Mouse (Mus musculus): ENCODE measurements at regions not wholly inside any gene's neighbourhood (a gene's known extent, or its start where the extent isn't known, plus 50 kb on each side); places are given as distances from the start of the nearest gene placed in this dataset.

DNA sequence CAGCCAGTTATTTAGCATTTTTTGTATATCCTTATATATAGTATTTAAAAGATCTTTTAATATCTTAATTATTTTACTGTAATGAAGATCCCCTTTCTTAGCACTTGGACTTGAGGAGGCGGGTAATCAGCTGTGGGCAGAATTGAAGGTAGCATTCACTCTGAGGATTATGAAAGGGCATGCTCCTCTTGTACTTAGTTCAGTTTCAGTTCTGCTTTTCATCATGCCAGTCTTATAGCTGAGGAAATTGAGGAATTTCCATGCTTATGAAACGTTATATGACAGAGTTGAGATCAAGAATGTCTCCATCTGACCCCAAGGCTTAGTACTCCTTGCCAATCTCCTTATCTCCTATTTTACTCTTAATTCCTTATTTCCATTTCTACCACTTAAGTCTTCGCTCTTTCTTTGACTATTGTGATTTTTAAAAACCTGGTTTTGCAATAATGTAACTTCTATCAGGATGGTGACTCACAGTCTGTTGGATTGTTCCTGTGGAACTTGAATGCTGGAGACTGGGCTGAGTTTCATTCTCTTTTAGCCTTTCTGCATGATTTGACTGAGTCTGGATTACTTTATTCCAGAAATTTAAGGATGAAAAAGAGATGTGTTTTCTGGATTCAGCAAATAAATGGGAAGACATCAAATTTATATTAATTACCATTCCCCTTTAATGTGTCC is 133.6 kb downstream of the Papss1 start:
- 87% methylated on average over 3 of the region's 3 CpGs for WGBS
- H3K36me3 ChIP-seq (ENCODE audit: poor library complexity, severe bottlenecking), result no peaks in the 10 kb centered on the region
- H3K9me3 ChIP-seq (replicated peaks), result no peaks in the 10 kb centered on the region
- H3K4me1 ChIP-seq, result no peaks in the 10 kb centered on the region
- no peak overlapping the region for H3K4me2 ChIP-seq
- no peaks in the 10 kb centered on the region for H3K27me3 ChIP-seq
- no peak overlapping the region for H3K4me3 ChIP-seq
- no peak overlapping the region for H3K27ac ChIP-seq
- no peak overlapping the region for H3K9ac ChIP-seq
- ATAC-seq, result no peak

DNA sequence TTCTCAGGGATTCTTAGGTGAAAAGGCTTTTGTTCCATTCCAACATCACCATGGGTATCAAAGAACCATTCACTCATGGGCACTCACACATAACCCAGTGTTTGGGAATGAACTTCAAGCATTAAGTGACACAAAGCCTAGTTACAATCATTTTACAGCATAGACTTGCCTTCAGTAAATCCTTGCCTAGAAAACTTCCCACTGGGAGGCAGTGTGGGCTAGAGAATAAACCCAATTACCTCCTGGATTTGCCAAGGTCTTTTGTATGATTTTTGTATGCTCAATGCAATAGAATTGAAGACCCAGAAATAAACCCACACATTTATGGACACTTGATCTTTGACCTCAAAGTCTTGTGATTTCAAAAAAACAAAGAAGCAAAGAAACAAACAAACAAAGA is 138.6 kb downstream of the Papss1 start:
- no peaks in the 10 kb centered on the region for H3K4me1 ChIP-seq
- no peak for ATAC-seq
- no peaks in the 10 kb centered on the region for H3K9me3 ChIP-seq (replicated peaks)
- no peak overlapping the region for H3K4me2 ChIP-seq
- H3K36me3 ChIP-seq (ENCODE audit: poor library complexity, severe bottlenecking), result no peaks in the 10 kb centered on the region
- H3K27ac ChIP-seq, result no peak overlapping the region
- no peak overlapping the region for H3K4me3 ChIP-seq
- no peak overlapping the region for H3K9ac ChIP-seq
- no peaks in the 10 kb centered on the region for H3K27me3 ChIP-seq

DNA sequence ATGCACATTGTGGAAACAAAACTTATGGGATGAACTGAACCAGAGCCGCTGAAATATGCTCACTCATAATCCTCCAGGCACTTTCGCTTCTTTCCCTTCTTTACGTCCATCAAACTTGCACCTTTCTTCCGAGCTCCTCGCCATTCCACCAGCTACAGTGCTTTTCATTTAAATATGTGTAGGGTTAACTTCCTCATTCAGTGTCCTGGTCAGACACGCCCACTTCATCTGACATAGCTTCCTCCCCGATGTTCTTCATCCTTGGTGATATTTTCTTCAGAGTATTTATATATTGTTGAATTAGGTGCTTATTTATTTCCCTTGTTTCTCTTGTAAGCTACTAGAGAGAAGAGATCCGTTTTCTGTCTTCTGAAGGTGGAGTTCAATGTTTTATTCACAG is 149.0 kb downstream of the Papss1 start:
- ATAC-seq, result no peak
- 88% methylated on average over 8 of the region's 8 CpGs for WGBS
- no peak overlapping the region for H3K4me3 ChIP-seq
- H3K4me2 ChIP-seq, result no peak overlapping the region
- H3K4me1 ChIP-seq, result no peaks in the 10 kb centered on the region
- H3K9ac ChIP-seq, result no peak overlapping the region
- H3K36me3 ChIP-seq (ENCODE audit: poor library complexity, severe bottlenecking), result no peaks in the 10 kb centered on the region
- no peaks in the 10 kb centered on the region for H3K9me3 ChIP-seq (replicated peaks)
- no peak overlapping the region for H3K27ac ChIP-seq
- no peaks in the 10 kb centered on the region for H3K27me3 ChIP-seq

DNA sequence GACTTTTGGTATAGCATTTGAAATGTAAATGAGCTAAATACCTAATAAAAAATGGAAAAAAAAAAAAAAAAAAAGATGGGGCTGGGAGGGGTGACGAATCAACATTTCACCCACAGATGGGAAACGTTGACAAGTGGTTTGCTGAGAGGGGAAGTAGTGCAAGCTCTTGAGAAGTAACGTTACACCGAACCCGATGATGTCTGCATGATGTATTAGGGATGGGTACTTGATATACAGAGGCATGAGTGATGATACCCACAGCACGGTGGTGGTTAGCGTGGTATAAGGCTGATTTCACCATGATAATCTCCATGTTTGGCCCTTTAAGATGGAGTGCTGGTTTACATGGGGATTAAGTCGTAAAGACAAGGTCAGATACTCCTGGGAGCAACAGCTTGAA is 154.2 kb downstream of the Papss1 start:
- 91% methylated on average over 8 of the region's 8 CpGs for WGBS
- no peaks in the 10 kb centered on the region for H3K9me3 ChIP-seq (replicated peaks)
- no peaks in the 10 kb centered on the region for H3K4me1 ChIP-seq
- ATAC-seq, result no peak
- no peak overlapping the region for H3K4me2 ChIP-seq
- H3K36me3 ChIP-seq (ENCODE audit: poor library complexity, severe bottlenecking), result no peaks in the 10 kb centered on the region
- no peak overlapping the region for H3K9ac ChIP-seq
- H3K4me3 ChIP-seq, result no peak overlapping the region
- no peaks in the 10 kb centered on the region for H3K27me3 ChIP-seq
- H3K27ac ChIP-seq, result no peak overlapping the region

DNA sequence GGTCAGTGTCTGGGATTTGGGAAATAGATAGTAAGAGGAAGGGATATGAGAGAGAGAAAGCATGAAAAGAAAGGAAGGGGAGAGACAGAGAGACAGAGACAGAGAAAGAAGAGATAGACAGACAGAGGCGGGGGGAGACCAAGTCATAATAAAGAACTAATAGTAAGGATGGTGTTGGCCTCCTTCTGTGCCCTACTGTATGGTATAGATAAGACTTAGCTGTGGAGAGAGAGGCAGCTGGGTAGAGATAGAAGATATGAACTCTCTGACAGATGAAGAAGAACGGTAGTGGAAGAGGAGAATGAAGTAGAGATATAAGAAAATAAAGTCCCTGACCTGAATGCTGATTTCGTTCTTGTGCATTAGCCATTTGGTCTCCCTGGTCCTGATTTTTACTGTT is 164.1 kb downstream of the Papss1 start:
- no peak for ATAC-seq
- Histone ChIP-seq H3K4me1 (no peaks in the 10 kb centered on the region), H3K4me3 (no peak overlapping the region), H3K27ac (no peak overlapping the region), H3K9me3 (replicated peaks) (no peaks in the 10 kb centered on the region), H3K4me2 (no peak overlapping the region), H3K27me3 (no peaks in the 10 kb centered on the region), H3K36me3 (ENCODE audit: poor library complexity, severe bottlenecking) (no peaks in the 10 kb centered on the region), H3K9ac (no peak overlapping the region)
- WGBS, result 90% methylated on average over 3 of the region's 3 CpGs

DNA sequence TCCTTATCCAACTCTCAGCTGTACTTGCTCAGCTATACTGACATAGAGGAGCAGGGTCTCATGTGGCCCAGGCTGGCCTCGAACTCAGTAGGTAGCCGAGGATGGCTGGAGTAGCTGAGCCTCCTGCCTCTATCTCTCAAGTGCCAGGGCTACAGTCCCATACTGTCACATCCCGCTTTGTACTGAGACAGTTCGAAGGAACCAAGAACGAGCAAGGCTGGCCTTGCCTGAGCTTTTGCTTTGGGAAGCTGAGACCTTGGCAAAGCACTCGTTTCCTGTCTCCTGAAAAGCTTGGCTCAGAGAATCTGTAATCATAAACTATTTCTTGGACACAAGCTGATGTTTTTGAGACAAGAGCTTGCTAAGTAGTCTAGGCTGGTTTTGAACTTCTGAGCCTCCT is 169.7 kb downstream of the Papss1 start:
- WGBS, result 87% methylated on average over 6 of the region's 6 CpGs
- H3K27ac ChIP-seq, result no peak overlapping the region
- no peak overlapping the region for H3K4me3 ChIP-seq
- H3K27me3 ChIP-seq, result no peaks in the 10 kb centered on the region
- no peaks in the 10 kb centered on the region for H3K4me1 ChIP-seq
- no peaks in the 10 kb centered on the region for H3K9me3 ChIP-seq (replicated peaks)
- no peaks in the 10 kb centered on the region for H3K36me3 ChIP-seq (ENCODE audit: poor library complexity, severe bottlenecking)
- ATAC-seq, result no peak
- no peak overlapping the region for H3K9ac ChIP-seq
- H3K4me2 ChIP-seq, result no peak overlapping the region

DNA sequence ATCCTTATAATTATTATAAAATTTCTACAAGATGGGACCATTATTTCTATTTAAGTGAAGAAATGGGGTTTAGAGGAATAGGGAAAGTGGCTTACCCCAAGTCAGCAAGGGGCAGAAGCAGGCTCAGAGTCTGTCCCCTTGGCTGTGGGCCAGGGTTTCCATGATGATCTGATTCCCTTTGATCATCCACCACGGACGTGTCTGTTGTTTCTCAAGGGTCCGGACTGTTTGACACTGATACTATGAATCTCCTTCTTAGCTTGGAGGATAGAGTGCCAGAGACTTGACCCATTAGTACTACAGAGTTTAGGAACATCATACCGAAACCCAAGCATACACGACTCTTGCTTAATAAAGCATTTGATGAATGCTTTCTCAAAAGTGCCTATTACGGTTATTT is 172.9 kb downstream of the Papss1 start:
- no peak for ATAC-seq
- no peak overlapping the region for H3K4me2 ChIP-seq
- no peaks in the 10 kb centered on the region for H3K9me3 ChIP-seq (replicated peaks)
- H3K36me3 ChIP-seq (ENCODE audit: poor library complexity, severe bottlenecking), result no peaks in the 10 kb centered on the region
- H3K27me3 ChIP-seq, result no peaks in the 10 kb centered on the region
- H3K4me3 ChIP-seq, result no peak overlapping the region
- 70% methylated on average over 6 of the region's 6 CpGs for WGBS
- no peaks in the 10 kb centered on the region for H3K4me1 ChIP-seq
- H3K9ac ChIP-seq, result no peak overlapping the region
- no peak overlapping the region for H3K27ac ChIP-seq

DNA sequence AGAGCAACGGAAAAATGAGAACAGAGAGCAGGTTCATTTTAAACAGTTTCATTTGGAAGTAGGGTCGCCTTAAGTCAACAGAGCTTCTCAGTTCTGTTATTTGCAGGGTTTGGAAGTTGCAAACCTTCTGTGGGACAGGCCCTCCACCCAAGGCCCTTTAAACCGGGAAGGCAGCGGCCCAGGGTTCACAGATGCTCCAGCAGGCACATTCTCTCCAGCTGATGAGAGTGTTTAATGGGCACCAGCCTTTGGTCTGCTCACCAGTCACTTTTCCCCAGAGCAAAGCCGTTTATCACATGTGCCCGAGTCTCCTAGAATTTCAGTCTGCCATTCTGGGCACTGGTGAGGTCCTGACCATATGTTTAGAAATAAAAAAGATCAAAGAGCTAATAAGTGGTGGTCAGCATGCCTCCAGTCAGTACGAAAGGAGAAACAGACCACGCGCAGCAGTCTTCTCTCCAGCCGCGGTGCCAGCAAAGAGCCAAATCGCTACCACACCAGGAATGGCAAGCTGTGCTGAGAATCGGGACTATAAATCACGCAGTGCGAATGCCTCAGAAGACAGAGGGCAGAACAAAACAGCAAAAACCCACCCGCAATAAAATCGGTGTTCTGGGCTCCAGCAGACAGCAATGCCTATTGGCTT is 173.5 kb downstream of the Papss1 start:
- Histone ChIP-seq H3K27ac (no peak overlapping the region), H3K4me3 (no peak overlapping the region), H3K4me2 (no peak overlapping the region), H3K27me3 (no peaks in the 10 kb centered on the region), H3K4me1 (no peaks in the 10 kb centered on the region), H3K36me3 (ENCODE audit: poor library complexity, severe bottlenecking) (no peaks in the 10 kb centered on the region), H3K9me3 (replicated peaks) (no peaks in the 10 kb centered on the region), H3K9ac (no peak overlapping the region)
- ATAC-seq, result no peak
- 93% methylated on average over 17 of the region's 17 CpGs for WGBS

DNA sequence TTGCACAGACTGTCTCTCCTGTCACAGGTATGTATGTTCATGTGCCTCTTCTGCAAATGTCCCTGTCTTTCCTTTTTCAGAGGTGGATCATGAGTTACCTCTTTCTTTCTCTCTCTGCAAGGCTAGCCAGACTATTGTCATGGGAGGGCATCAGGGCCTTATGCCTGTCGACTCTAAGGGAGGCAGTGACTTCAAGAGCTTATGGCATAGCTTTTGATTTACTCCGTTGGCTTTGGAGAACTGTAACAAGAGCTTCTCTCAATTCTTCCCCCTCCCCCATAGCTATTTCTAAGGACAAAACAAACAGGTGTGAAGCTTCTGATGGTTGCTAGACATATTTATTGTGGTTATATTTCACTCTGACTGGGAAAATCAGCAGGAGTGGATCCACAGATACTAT is 191.0 kb downstream of the Papss1 start:
- H3K9me3 ChIP-seq (replicated peaks), result peaks cover 9% of the 10 kb centered on the region; the same call in 1 of the 2 replicates
- WGBS, result 79% methylated on average over 2 of the region's 2 CpGs
- ATAC-seq, result no peak

DNA sequence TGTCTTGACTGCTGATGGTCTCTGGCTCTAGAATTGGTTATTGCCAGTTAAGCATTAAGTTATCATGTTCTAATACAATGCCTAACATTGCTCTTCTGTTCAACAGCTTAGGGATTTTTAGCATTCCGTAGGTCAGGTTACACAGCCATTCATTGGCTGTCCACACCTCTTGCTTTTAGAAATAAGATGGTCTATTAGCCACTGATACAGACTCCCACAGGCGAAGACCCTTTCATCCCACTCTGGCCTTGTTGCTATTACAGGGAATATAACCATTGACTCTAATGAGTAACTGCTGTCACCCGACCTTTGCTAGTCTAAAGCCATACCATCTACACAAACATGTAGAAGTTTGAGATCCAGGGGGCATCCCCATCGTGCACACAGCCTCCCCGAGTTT is 191.6 kb downstream of the Papss1 start:
- 76% methylated on average over 5 of the region's 5 CpGs for WGBS
- Histone ChIP-seq H3K4me2 (no peak overlapping the region), H3K9ac (no peak overlapping the region), H3K27me3 (no peaks in the 10 kb centered on the region), H3K27ac (no peak overlapping the region), H3K36me3 (ENCODE audit: poor library complexity, severe bottlenecking) (no peaks in the 10 kb centered on the region), H3K9me3 (replicated peaks) (peaks cover 9% of the 10 kb centered on the region; the same call in 1 of the 2 replicates), H3K4me1 (no peaks in the 10 kb centered on the region), H3K4me3 (no peak overlapping the region)
- ATAC-seq, result no peak

More for the DNA sequence above, 191.0 kb downstream of the Papss1 start:
- Histone ChIP-seq H3K4me3 (no peak overlapping the region), H3K4me2 (no peak overlapping the region), H3K4me1 (no peaks in the 10 kb centered on the region), H3K27me3 (no peaks in the 10 kb centered on the region), H3K9ac (no peak overlapping the region), H3K27ac (no peak overlapping the region), H3K36me3 (ENCODE audit: poor library complexity, severe bottlenecking) (no peaks in the 10 kb centered on the region)

DNA sequence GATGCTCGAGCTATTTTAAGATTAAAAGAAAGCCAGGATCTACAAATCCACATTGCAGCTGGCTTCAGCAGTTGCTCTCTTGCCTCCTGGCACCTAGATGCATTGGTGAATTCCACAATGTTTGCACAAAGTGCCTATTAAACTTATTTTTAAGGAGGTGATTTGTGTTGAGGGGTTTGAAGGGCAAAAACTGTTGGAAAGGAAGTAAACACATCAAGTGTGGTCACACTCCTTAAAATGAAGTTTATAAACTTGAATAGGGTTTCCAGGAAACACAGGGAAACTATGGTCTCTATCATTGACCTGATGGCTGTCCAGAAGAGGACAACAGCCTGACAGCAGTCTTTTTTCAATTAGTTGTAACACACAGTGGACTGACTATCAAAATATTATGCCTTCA is 205.4 kb downstream of the Papss1 start:
- H3K4me1 ChIP-seq, result no peaks in the 10 kb centered on the region
- H3K4me3 ChIP-seq, result no peak overlapping the region
- no peaks in the 10 kb centered on the region for H3K27me3 ChIP-seq
- no peak overlapping the region for H3K4me2 ChIP-seq
- no peak overlapping the region for H3K9ac ChIP-seq
- H3K9me3 ChIP-seq (replicated peaks), result no peaks in the 10 kb centered on the region
- H3K36me3 ChIP-seq (ENCODE audit: poor library complexity, severe bottlenecking), result no peaks in the 10 kb centered on the region
- no peak for ATAC-seq
- H3K27ac ChIP-seq, result no peak overlapping the region
- WGBS, result 76% methylated on average over 1 of the region's 1 CpGs

DNA sequence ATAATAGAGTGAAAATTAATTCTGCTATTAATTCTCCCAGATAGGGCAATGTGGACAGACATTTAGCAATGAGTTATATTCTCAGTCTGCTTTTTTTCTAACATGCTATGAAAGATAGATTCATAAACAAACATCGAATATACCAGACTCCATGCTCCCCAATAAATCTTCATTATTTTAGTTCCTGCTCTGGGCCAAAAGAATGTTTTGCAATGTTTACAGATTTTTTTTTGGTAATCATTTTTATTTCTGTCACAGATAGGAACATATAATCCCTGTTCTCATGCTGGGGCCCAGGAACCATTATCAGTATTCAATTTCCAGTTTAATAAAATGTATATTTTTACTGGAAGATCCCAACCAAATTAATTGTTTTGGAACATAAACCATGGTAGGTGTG is 205.9 kb downstream of the Papss1 start:
- no peak overlapping the region for H3K27ac ChIP-seq
- no peaks in the 10 kb centered on the region for H3K4me1 ChIP-seq
- H3K27me3 ChIP-seq, result no peaks in the 10 kb centered on the region
- 94% methylated on average over 1 of the region's 1 CpGs for WGBS
- no peaks in the 10 kb centered on the region for H3K9me3 ChIP-seq (replicated peaks)
- ATAC-seq, result no peak
- no peak overlapping the region for H3K4me3 ChIP-seq
- H3K9ac ChIP-seq, result no peak overlapping the region
- H3K36me3 ChIP-seq (ENCODE audit: poor library complexity, severe bottlenecking), result no peaks in the 10 kb centered on the region
- no peak overlapping the region for H3K4me2 ChIP-seq
